ENCODE assay signal across 8 mouse cellular contexts in genomic region chr5:102069767-102070413, GRCm38 (mm10). TPM values are rescaled to one million over a fixed set of nuclear protein-coding genes. Genes with fewer than 3 reads are reported as not detected.
DNase-seq lines count a peak whose midpoint lies in the region; ATAC-seq and TF ChIP-seq lines count a peak whose summit lies in the region.

Gene Wdfy3 (minus strand): TSS chr5:102069921.

- intact Hi-C loops in heart, postnatal 25 days (cut with DNase I): loop anchor here (5.0 to 10.0 kb wide), 2 partner anchors 68 to 305 kb away; partner anchors contain the start of gene Cds1

- H3K27ac ChIP-seq in ES-E14 (ENCODE audit: insufficient read depth, low read depth, low read length, poor library complexity, severe bottlenecking): peak within 1 kb of the TSS; percentile 51
- peak within 1 kb of the TSS; percentile 95 for H3K27ac ChIP-seq in cerebellum, adult 2 months (ENCODE audit: insufficient read depth, low read length)
- peak within 1 kb of the TSS; percentile 98 for H3K27ac ChIP-seq in forebrain, postnatal 0 days (ENCODE audit: low read depth, low read length)
- H3K27ac ChIP-seq in layer of hippocampus, adult 2 months: peak within 1 kb of the TSS; percentile 98
- peak within 1 kb of the TSS; percentile 99 for H3K27ac ChIP-seq in neural tube, embryonic 15.5 days (replicated peaks)
- peak within 1 kb of the TSS; percentile 71 for H3K27ac ChIP-seq in testis, adult 2 months (ENCODE audit: control insufficient read depth, insufficient read depth, low read depth, low read length)

- peak within 1 kb of the TSS; percentile 68 for H3K4me2 ChIP-seq in forebrain, postnatal 0 days (ENCODE audit: low read depth)
- H3K4me2 ChIP-seq in neural tube, embryonic 15.5 days: peak within 1 kb of the TSS; percentile 71

- TF ChIP-seq CTCF in cerebellum, adult 2 months (IDR thresholded peaks at IDR 0.05; ENCODE audit: borderline replicate concordance, insufficient read depth, low read depth, low read length): no peak
- TF ChIP-seq CTCF in forebrain, postnatal 0 days (IDR thresholded peaks at IDR 0.05; ENCODE audit: low read depth): no peak
- TF ChIP-seq CTCF in layer of hippocampus, adult 2 months (conservative IDR thresholded peaks at IDR 0.05): peak; percentile 46
- no peak for TF ChIP-seq CTCF in testis, adult 2 months (IDR thresholded peaks at IDR 0.05; ENCODE audit: control insufficient read depth, insufficient read depth, insufficient replicate concordance, low read depth, low read length)

- DNase-seq in ES-E14 (ENCODE audit: low read depth, low spot score): peak; percentile 57
- DNase-seq in cerebellum, adult 2 months: peak; percentile 93
- DNase-seq in forebrain, postnatal 0 days: peak; percentile 90
- DNase-seq in heart, postnatal 25 days (ENCODE audit: low spot score): peak; percentile 86
- DNase-seq in layer of hippocampus, adult 2 months (ENCODE audit: low spot score in 2 of 2): peak; percentile 90 to 92
- peak; percentile 93 for DNase-seq in lung, adult 18-20 months

- no peaks in the 10 kb centered on the region for H3K9me3 ChIP-seq in ES-E14 (ENCODE audit: control insufficient read depth, insufficient read depth, low read depth, low read length)
- no peaks in the 10 kb centered on the region for H3K9me3 ChIP-seq in forebrain, postnatal 0 days (ENCODE audit: low read length)
- no peaks in the 10 kb centered on the region for H3K9me3 ChIP-seq in neural tube, embryonic 15.5 days (replicated peaks)

- peak; percentile 74 for TF ChIP-seq POLR2A in cerebellum, adult 2 months (IDR thresholded peaks at IDR 0.05; ENCODE audit: borderline replicate concordance, insufficient read depth, low read length)
- TF ChIP-seq POLR2A in testis, adult 2 months (IDR thresholded peaks at IDR 0.05; ENCODE audit: control insufficient read depth, low read depth, low read length): no peak; the same call in 1 of the 2 replicates

- H3K36me3 ChIP-seq in ES-E14 (ENCODE audit: control insufficient read depth, insufficient read depth, low read length, poor library complexity, severe bottlenecking): no peaks in the 10 kb centered on the region
- H3K36me3 ChIP-seq in forebrain, postnatal 0 days (ENCODE audit: insufficient read depth): no peaks in the 10 kb centered on the region
- no peaks in the 10 kb centered on the region for H3K36me3 ChIP-seq in neural tube, embryonic 15.5 days
- H3K36me3 ChIP-seq in testis, adult 2 months (ENCODE audit: control insufficient read depth, insufficient read depth, low read length): no peaks in the 10 kb centered on the region

- H3K9ac ChIP-seq in ES-E14 (ENCODE audit: insufficient read depth, low read depth, low read length, poor library complexity, severe bottlenecking): peak within 1 kb of the TSS; percentile 99
- peak within 1 kb of the TSS; percentile 98 for H3K9ac ChIP-seq in forebrain, postnatal 0 days
- H3K9ac ChIP-seq in neural tube, embryonic 15.5 days (replicated peaks): peak within 1 kb of the TSS; percentile 98

- 1% methylated on average over 59 of the region's 62 CpGs for WGBS in cerebellum, adult 2 months
- 3% methylated on average over 60 of the region's 62 CpGs for WGBS in forebrain, postnatal 0 days
- WGBS in neural tube, embryonic 15.5 days: 0% methylated on average over 49 of the region's 62 CpGs

- H3K4me1 ChIP-seq in ES-E14 (ENCODE audit: control insufficient read depth in 2 of 2, insufficient read depth in 2 of 2, low read length in 2 of 2, poor library complexity in 1 of 2): peaks cover 0 to 5% of the 10 kb centered on the region in 2 experiments
- H3K4me1 ChIP-seq in cerebellum, adult 2 months (ENCODE audit: control insufficient read depth, insufficient read depth, low read length): peaks cover 3% of the 10 kb centered on the region; the same call in 1 of the 2 replicates
- H3K4me1 ChIP-seq in forebrain, postnatal 0 days (ENCODE audit: insufficient read depth): peaks cover 11% of the 10 kb centered on the region
- H3K4me1 ChIP-seq in neural tube, embryonic 15.5 days: peaks cover 54% of the 10 kb centered on the region
- H3K4me1 ChIP-seq in testis, adult 2 months (ENCODE audit: control insufficient read depth, insufficient read depth, low read length): peaks cover 6% of the 10 kb centered on the region

- in situ Hi-C loops in ES-E14 (cut with MboI; ENCODE audit: low sequenced_read_pairs in 2 of 2, unreplicated experiment in 2 of 2): no loop called here

- peak within 1 kb of the TSS; percentile 97 to 99 for H3K4me3 ChIP-seq in ES-E14 (ENCODE audit: insufficient read depth in 1 of 2, low read depth in 1 of 2, low read length in 2 of 2, poor library complexity in 1 of 2, severe bottlenecking in 1 of 2)
- peak within 1 kb of the TSS; percentile 88 for H3K4me3 ChIP-seq in cerebellum, adult 2 months (replicated peaks; ENCODE audit: insufficient read depth, low read depth, low read length)
- peak within 1 kb of the TSS; percentile 88 for H3K4me3 ChIP-seq in forebrain, postnatal 0 days (ENCODE audit: low read depth, low read length)
- peak within 1 kb of the TSS; percentile 87 for H3K4me3 ChIP-seq in layer of hippocampus, adult 2 months
- peak within 1 kb of the TSS; percentile 90 for H3K4me3 ChIP-seq in neural tube, embryonic 15.5 days (replicated peaks)
- peak within 1 kb of the TSS; percentile 95 for H3K4me3 ChIP-seq in testis, adult 2 months (ENCODE audit: control insufficient read depth, low read depth, low read length)

- H3K27me3 ChIP-seq in cerebellum, adult 2 months (ENCODE audit: control insufficient read depth, insufficient read depth, low read length): no peaks in the 10 kb centered on the region
- H3K27me3 ChIP-seq in forebrain, postnatal 0 days (ENCODE audit: insufficient read depth, low read length): no peaks in the 10 kb centered on the region
- H3K27me3 ChIP-seq in neural tube, embryonic 15.5 days (replicated peaks): no peaks in the 10 kb centered on the region
- H3K27me3 ChIP-seq in testis, adult 2 months (ENCODE audit: control insufficient read depth, insufficient read depth, low read length): no peaks in the 10 kb centered on the region

- peak; percentile 93 for ATAC-seq in forebrain, postnatal 0 days
- peak; percentile 93 for ATAC-seq in neural tube, embryonic 15.5 days (ENCODE audit: low FRiP score)

TF ChIP-seq in ES-E14, 5 proteins besides CTCF, POLR2A, EP300 and RAD21:
- no peak for TF ChIP-seq ZC3H11A (IDR thresholded peaks at IDR 0.05; ENCODE audit: borderline replicate concordance, low read depth, low read length)
- TF ChIP-seq HCFC1 (IDR thresholded peaks at IDR 0.05; ENCODE audit: borderline replicate concordance, insufficient read depth, low read length): peak; percentile 68; the same call in 1 of the 2 replicates
- TF ChIP-seq CHD2 (IDR thresholded peaks at IDR 0.05; ENCODE audit: low read depth, low read length): no peak

RNA-seq across cellular contexts. Expression of gene Wdfy3, which starts in this region (rescaled TPM):
- 25.3 and 38.1 TPM in 2 replicates for total RNA-seq in ES-E14 (2012; rRNA removed)
- polyA plus RNA-seq in cerebellum, adult 2 months (2012; rRNA removed): 75.4 and 79.7 TPM in 2 replicates
- total RNA-seq in forebrain, postnatal 0 days (2014; rRNA removed): 48.1 and 68.8 TPM in 2 replicates
- 7.7 and 15.4 TPM in 2 replicates for polyA plus RNA-seq in forebrain, postnatal 0 days (2015; fragmentation: Nextera tagmentation; extraction: Ambion mirVana)
- total RNA-seq in heart, postnatal 25 days (2021): 10 to 100 TPM; 28.7 to 33.1 TPM
- total RNA-seq in layer of hippocampus, adult 2 months (2021): 100 to 1,000 TPM; 119 to 123 TPM
- polyA plus RNA-seq in neural tube, embryonic 15.5 days (2015; fragmentation: Nextera tagmentation; extraction: Ambion mirVana): 20.5 and 22.9 TPM in 2 replicates
- 24.5 and 25.0 TPM in 2 replicates for polyA plus RNA-seq in testis, adult 2 months (2012; rRNA removed)

Comparison
In these comparisons a context has a peak if more than half of its experiments do, and no peak if none do; other contexts are left out.
1. Peak in every context shown above with its lines: DNase-seq, ATAC-seq, H3K4me3 ChIP-seq and H3K27ac ChIP-seq.